Mouse (Mus musculus): ENCODE data around the gene Ankrd26.
"Not testable (repeated sequence)": the region's sequence is repeated elsewhere in the genome, so short reads cannot be mapped to it uniquely, and the experiment has no call there.

The Ankrd26 gene

GRCm38 (mm10) chr6:118561745-118562609 is at the start of gene Ankrd26:
Gene Ankrd26 (minus strand): TSS chr6:118562226.
- peak; percentile 95 for DNase-seq

GRCm38 (mm10) chr6:118608906-118609305 is 46.9 kb upstream of the Ankrd26 start:
- no peak for DNase-seq

GRCm38 (mm10) chr6:118605974-118606373 is 43.9 kb upstream of the Ankrd26 start:
- peak; percentile 34 for DNase-seq

GRCm38 (mm10) chr6:118603825-118604224 is 41.8 kb upstream of the Ankrd26 start:
- DNase-seq: no peak

GRCm38 (mm10) chr6:118595681-118596055 is 33.6 kb upstream of the Ankrd26 start:
- DNase-seq: no peak

- no peak for DNase-seq
Observed at GRCm38 (mm10) chr6:118594833-118595680, 33.0 kb upstream of the Ankrd26 start.

GRCm38 (mm10) chr6:118594070-118594469 is 32.0 kb upstream of the Ankrd26 start:
- DNase-seq: no peak

- DNase-seq: peak; percentile 19
Observed at GRCm38 (mm10) chr6:118593377-118594061, 31.5 kb upstream of the Ankrd26 start.

GRCm38 (mm10) chr6:118592662-118593376 is 30.8 kb upstream of the Ankrd26 start:
- no peak for DNase-seq

- not testable (repeated sequence) for DNase-seq
Observed at GRCm38 (mm10) chr6:118578741-118579140, 16.7 kb upstream of the Ankrd26 start.

- no peak for DNase-seq
Observed at GRCm38 (mm10) chr6:118574351-118574750, 12.3 kb upstream of the Ankrd26 start.

- DNase-seq: no peak
Observed at GRCm38 (mm10) chr6:118567816-118568215, 5.8 kb upstream of the Ankrd26 start.

- DNase-seq: no peak
Observed at GRCm38 (mm10) chr6:118561225-118561624, 801 bp downstream of the Ankrd26 start.

- DNase-seq: no peak
Observed at GRCm38 (mm10) chr6:118538627-118539026, 23.4 kb downstream of the Ankrd26 start.

GRCm38 (mm10) chr6:118537201-118537600 is 24.8 kb downstream of the Ankrd26 start:
- not testable (repeated sequence) for DNase-seq

GRCm38 (mm10) chr6:118535321-118535720 is 26.7 kb downstream of the Ankrd26 start:
- DNase-seq: no peak

GRCm38 (mm10) chr6:118533381-118533780 is 28.6 kb downstream of the Ankrd26 start:
- DNase-seq: no peak

- no peak for DNase-seq
Observed at GRCm38 (mm10) chr6:118520668-118521067, 41.4 kb downstream of the Ankrd26 start.

GRCm38 (mm10) chr6:118513335-118514012 is 48.6 kb downstream of the Ankrd26 start:
- DNase-seq: no peak

- no peak for DNase-seq
Observed at GRCm38 (mm10) chr6:118499010-118499409, 63.0 kb downstream of the Ankrd26 start.

GRCm38 (mm10) chr6:118482125-118482524 is 79.9 kb downstream of the Ankrd26 start:
- no peak for DNase-seq

Measured in thymus, postnatal 4 days (tissue).